8 mouse cellular contexts compared by ENCODE assay signal in genomic region chr2:31950058-31950871, GRCm38 (mm10). TPM values are rescaled to one million over a fixed set of nuclear protein-coding genes. Genes with fewer than 3 reads are reported as not detected.
DNase-seq lines count a peak whose midpoint lies in the region; ATAC-seq and TF ChIP-seq lines count a peak whose summit lies in the region.

Aif1l (plus strand) TSS chr2:31950139.

- H3K36me3 ChIP-seq in hindbrain, embryonic 16.5 days (ENCODE audit: control insufficient read depth, insufficient read depth, low read length), result no peaks in the 10 kb centered on the region
- H3K36me3 ChIP-seq in liver, embryonic 11.5 days (ENCODE audit: control insufficient read depth, insufficient read depth, low read length), result no peaks in the 10 kb centered on the region
- no peaks in the 10 kb centered on the region for H3K36me3 ChIP-seq in midbrain, postnatal 0 days (ENCODE audit: insufficient read depth, low read length)
- no peaks in the 10 kb centered on the region for H3K36me3 ChIP-seq in testis, adult 2 months (ENCODE audit: control insufficient read depth, insufficient read depth, low read length)

- no peaks in the 10 kb centered on the region for H3K9me3 ChIP-seq in hindbrain, embryonic 16.5 days (ENCODE audit: control insufficient read depth, low read length)
- H3K9me3 ChIP-seq in liver, embryonic 11.5 days (ENCODE audit: control insufficient read depth, low read length), result no peaks in the 10 kb centered on the region
- H3K9me3 ChIP-seq in midbrain, postnatal 0 days (ENCODE audit: low read length), result no peaks in the 10 kb centered on the region

- WGBS in bone marrow, adult 2 months, result under 1% methylated on average over 66 of the region's 66 CpGs
- WGBS in hindbrain, embryonic 16.5 days, result under 1% methylated on average over 58 of the region's 66 CpGs
- WGBS in liver, embryonic 11.5 days, result under 1% methylated on average over 58 of the region's 66 CpGs
- WGBS in midbrain, postnatal 0 days, result under 1% methylated on average over 56 of the region's 66 CpGs

- no peak for TF ChIP-seq POLR2A in bone marrow, adult 2 months (IDR thresholded peaks at IDR 0.05; ENCODE audit: borderline replicate concordance, control insufficient read depth, low read depth, low read length)
- TF ChIP-seq POLR2A in testis, adult 2 months (IDR thresholded peaks at IDR 0.05; ENCODE audit: control insufficient read depth, low read depth, low read length), result no peak

- intact Hi-C loops in gastrocnemius, adult 2 months (cut with DNase I), result no loop called here

- no peaks in the 10 kb centered on the region for H3K4me1 ChIP-seq in bone marrow, adult 2 months (ENCODE audit: control insufficient read depth, insufficient read depth, low read length)
- peaks cover 14% of the 10 kb centered on the region for H3K4me1 ChIP-seq in hindbrain, embryonic 16.5 days (ENCODE audit: control insufficient read depth, insufficient read depth, low read depth, low read length)
- H3K4me1 ChIP-seq in liver, embryonic 11.5 days (replicated peaks; ENCODE audit: control insufficient read depth, insufficient read depth, low read length), result no peaks in the 10 kb centered on the region; the same call in 1 of the 2 replicates
- peaks cover 8% of the 10 kb centered on the region; the same call in 1 of the 2 replicates for H3K4me1 ChIP-seq in midbrain, postnatal 0 days (ENCODE audit: insufficient read depth, low read length)
- H3K4me1 ChIP-seq in testis, adult 2 months (ENCODE audit: control insufficient read depth, insufficient read depth, low read length), result peaks cover 10% of the 10 kb centered on the region

- peak within 1 kb of the TSS; percentile 80 for H3K9ac ChIP-seq in hindbrain, embryonic 16.5 days (ENCODE audit: low read depth, low read length)
- peak within 1 kb of the TSS; percentile 56 for H3K9ac ChIP-seq in liver, embryonic 11.5 days (ENCODE audit: low read depth, low read length)
- H3K9ac ChIP-seq in midbrain, postnatal 0 days (replicated peaks; ENCODE audit: low read length, poor library complexity, severe bottlenecking), result peak within 1 kb of the TSS; percentile 77

- peak; percentile 75 for ATAC-seq in hindbrain, embryonic 16.5 days
- 0 out of 2 replicates have a peak, but pooled peaks have one; percentile 29 for ATAC-seq in liver, embryonic 11.5 days (replicated peaks; ENCODE audit: low FRiP score)
- ATAC-seq in midbrain, postnatal 0 days (ENCODE audit: low FRiP score), result peak; percentile 57

- H3K27ac ChIP-seq in bone marrow, adult 2 months (ENCODE audit: control insufficient read depth, insufficient read depth, low read depth, low read length, poor library complexity), result no peak within 1 kb of the TSS
- H3K27ac ChIP-seq in gastrocnemius, adult 2 months, result peak within 1 kb of the TSS; percentile 63
- no peak within 1 kb of the TSS for H3K27ac ChIP-seq in hindbrain, embryonic 16.5 days (ENCODE audit: low read depth, low read length)
- H3K27ac ChIP-seq in liver, embryonic 11.5 days (ENCODE audit: low read depth, low read length), result no peak within 1 kb of the TSS
- H3K27ac ChIP-seq in midbrain, postnatal 0 days (ENCODE audit: low read depth, low read length), result no peak within 1 kb of the TSS
- no peak within 1 kb of the TSS for H3K27ac ChIP-seq in testis, adult 2 months (ENCODE audit: control insufficient read depth, insufficient read depth, low read depth, low read length)

- peak within 1 kb of the TSS; percentile 99 for H3K4me2 ChIP-seq in hindbrain, embryonic 16.5 days (ENCODE audit: low read length)
- peak within 1 kb of the TSS; percentile 88 for H3K4me2 ChIP-seq in liver, embryonic 11.5 days
- peak within 1 kb of the TSS; percentile 98 for H3K4me2 ChIP-seq in midbrain, postnatal 0 days (ENCODE audit: low read depth, low read length, poor library complexity, severe bottlenecking)

- peak within 1 kb of the TSS; percentile 3 for H3K4me3 ChIP-seq in bone marrow, adult 2 months (replicated peaks; ENCODE audit: control insufficient read depth, low read depth, low read length)
- peak within 1 kb of the TSS; percentile 78 for H3K4me3 ChIP-seq in gastrocnemius, adult 2 months
- peak within 1 kb of the TSS; percentile 77 for H3K4me3 ChIP-seq in hindbrain, embryonic 16.5 days (ENCODE audit: low read length)
- H3K4me3 ChIP-seq in liver, embryonic 11.5 days (ENCODE audit: low read depth, low read length), result peak within 1 kb of the TSS; percentile 62
- H3K4me3 ChIP-seq in midbrain, postnatal 0 days (ENCODE audit: low read depth, low read length), result peak within 1 kb of the TSS; percentile 74
- peak within 1 kb of the TSS; percentile 78 for H3K4me3 ChIP-seq in testis, adult 2 months (ENCODE audit: control insufficient read depth, low read depth, low read length)

- no peaks in the 10 kb centered on the region for H3K27me3 ChIP-seq in hindbrain, embryonic 16.5 days (replicated peaks; ENCODE audit: control insufficient read depth, insufficient read depth, low read length)
- peaks cover 36% of the 10 kb centered on the region for H3K27me3 ChIP-seq in liver, embryonic 11.5 days (replicated peaks; ENCODE audit: control insufficient read depth, insufficient read depth, low read length)
- H3K27me3 ChIP-seq in midbrain, postnatal 0 days (ENCODE audit: insufficient read depth, low read length), result no peaks in the 10 kb centered on the region
- H3K27me3 ChIP-seq in testis, adult 2 months (ENCODE audit: control insufficient read depth, insufficient read depth, low read length), result no peaks in the 10 kb centered on the region

- DNase-seq in cerebellum, postnatal 10 days, result peak; percentile 65 to 75
- no peak for DNase-seq in cerebellum, adult 11 months
- peak; percentile 78 for DNase-seq in gastrocnemius, adult 2 months
- peak; percentile 70 for DNase-seq in liver, embryonic 11.5 days (ENCODE audit: low spot score)
- DNase-seq in midbrain, postnatal 0 days (ENCODE audit: low spot score), result peak; percentile 55

- TF ChIP-seq CTCF in bone marrow, adult 2 months (IDR thresholded peaks at IDR 0.05; ENCODE audit: control insufficient read depth, insufficient read depth, low read length), result no peak
- TF ChIP-seq CTCF in gastrocnemius, adult 2 months (IDR thresholded peaks at IDR 0.05), result peak; percentile 41
- TF ChIP-seq CTCF in midbrain, postnatal 0 days (IDR thresholded peaks at IDR 0.05), result peak; percentile 66
- no peak for TF ChIP-seq CTCF in testis, adult 2 months (IDR thresholded peaks at IDR 0.05; ENCODE audit: control insufficient read depth, insufficient read depth, insufficient replicate concordance, low read depth, low read length)

RNA-seq across cellular contexts. Expression of gene Aif1l, which starts in this region (rescaled TPM):
- 1.2 TPM in 1 of 2 replicates, not detected in the other for polyA plus RNA-seq in bone marrow, adult 2 months (2011; ENCODE audit: insufficient read depth, insufficient read length, low replicate concordance, missing spikeins)
- 1 to 10 TPM; 2.1 to 2.7 TPM for total RNA-seq in gastrocnemius, adult 2 months (2021)
- 23.0 and 23.3 TPM in 2 replicates for polyA plus RNA-seq in hindbrain, embryonic 16.5 days (2015; fragmentation: Nextera tagmentation; extraction: Ambion mirVana)
- 14.8 and 15.6 TPM in 2 replicates for polyA plus RNA-seq in liver, embryonic 11.5 days (2014; fragmentation: Nextera tagmentation; extraction: Ambion mirVana)
- 20.2 and 24.1 TPM in 2 replicates for total RNA-seq in midbrain, postnatal 0 days (2014; rRNA removed)
- polyA plus RNA-seq in midbrain, postnatal 0 days (2015; fragmentation: Nextera tagmentation; extraction: Ambion mirVana), result 19.1 and 21.4 TPM in 2 replicates
- polyA plus RNA-seq in testis, adult 2 months (2012; rRNA removed), result 1.1 and 2.3 TPM in 2 replicates

Comparison
In these comparisons a context has a peak if more than half of its experiments do, and no peak if none do; other contexts are left out.
1. H3K4me3 ChIP-seq: peak in every context shown above with its lines; median percentile 78 in gastrocnemius, adult 2 months; 78 in testis, adult 2 months; 77 in hindbrain, embryonic 16.5 days; 74 in midbrain, postnatal 0 days; 62 in liver, embryonic 11.5 days; 3 in bone marrow, adult 2 months.
2. CTCF ChIP-seq: peak in gastrocnemius, adult 2 months (single experiment) and midbrain, postnatal 0 days (single experiment); none in bone marrow, adult 2 months (single experiment) and testis, adult 2 months (single experiment).
3. Peak in every context shown above with its lines, with median percentiles within 50 percentile points of each other: ATAC-seq, H3K4me2 ChIP-seq and H3K9ac ChIP-seq.